Mouse (Mus musculus) liver, embryonic 14.5 days (tissue): Measurements from ENCODE around the gene Bri3bp.

Source experiments
- CTCF ChIP-seq: IDR thresholded peaks from 2 replicates; pipeline ENCODE4 v1.5.1; 2016; ENCODE audit warnings: antibody characterized with exemption, low read depth, control low read depth
- EP300 ChIP-seq: IDR thresholded peaks from 2 replicates; pipeline ENCODE4 v1.6.1; 2016; ENCODE audit warnings: antibody characterized with exemption, low read depth

- TF ChIP-seq CTCF (no peak), EP300 (0 out of 2 replicates have a peak, but pooled peaks have one; percentile 39)
These were observed 48.3 kb upstream of the Bri3bp start for GRCm38 (mm10) chr5:125392977-125393621.
